Mouse (Mus musculus) lung, embryonic 14.5 days (tissue): ENCODE data around the gene Hmgcr. TPM values are rescaled to one million over a fixed set of nuclear protein-coding genes. Genes with fewer than 3 reads are reported as not detected.
"Not testable (repeated sequence)": the region's sequence is repeated elsewhere in the genome, so short reads cannot be mapped to it uniquely, and the experiment has no call there.

Source experiments
- ATAC-seq: fragments of 200-750 bp; cut with Nextera tagmentation; 2 replicates; pipeline ENCODE4 v1.8.0; 2017; ENCODE audit warnings: mild to moderate bottlenecking, moderate TSS enrichment, moderate library complexity; ENCODE audit not compliant: insufficient read depth
- DNase-seq: peaks from one replicate; pipeline ENCODE4 v3.0.0-alpha.2; 2015
- H3K27ac ChIP-seq: fragments of 300-500 bp; sonication (generic); 2 replicates; pipeline ENCODE4 v1.5.1; 2014; ENCODE audit warnings: low read depth, mild to moderate bottlenecking, moderate library complexity
- H3K27me3 ChIP-seq: fragments of 300-500 bp; sonication (generic); 2 replicates; pipeline ENCODE4 v1.6.1; 2014; ENCODE audit warnings: low read length, control low read depth; ENCODE audit not compliant: insufficient read depth
- H3K36me3 ChIP-seq: fragments of 300-500 bp; sonication (generic); 2 replicates; pipeline ENCODE4 v1.6.1; 2014; ENCODE audit warnings: control low read depth; ENCODE audit not compliant: insufficient read depth
- H3K4me1 ChIP-seq: fragments of 300-500 bp; sonication (generic); 2 replicates; pipeline ENCODE4 v1.6.1; 2014; ENCODE audit warnings: antibody characterized with exemption, control low read depth; ENCODE audit not compliant: insufficient read depth
- H3K4me2 ChIP-seq: fragments of 300-500 bp; sonication (generic); 2 replicates; pipeline ENCODE4 v1.6.1; 2014; ENCODE audit warnings: mild to moderate bottlenecking
- H3K4me3 ChIP-seq: fragments of 300-500 bp; sonication (generic); 2 replicates; pipeline ENCODE4 v1.5.1; 2014; ENCODE audit warnings: low read depth, low read length
- H3K9ac ChIP-seq: fragments of 300-500 bp; sonication (generic); 2 replicates; pipeline ENCODE4 v1.6.1; 2014
- H3K9me3 ChIP-seq: fragments of 300-500 bp; sonication (generic); 2 replicates; pipeline ENCODE4 v1.6.1; 2016; ENCODE audit warnings: low read depth, low read length, control low read depth
- CTCF ChIP-seq: IDR thresholded peaks from 2 replicates; pipeline ENCODE4 v1.5.1; 2016; ENCODE audit warnings: antibody characterized with exemption, low read depth
- whole genome bisulfite sequencing: fragments of 180-500 bp; shearing (Covaris S2); extraction: QIAGEN DNeasy Blood & Tissue Kit; methylation state at CpG from one replicate; pipeline ENCODE4 v1.1.7; 2014; 5-methylcytosine and 5-hydroxymethylcytosine counted together
- polyA plus RNA-seq: library from polyadenylated mRNA; unstranded; fragments of >200 nt; fragmentation: Nextera tagmentation; extraction: Ambion mirVana; gene quantifications from 2 replicates; pipeline ENCODE4 v1.2.1, GENCODE M21; 2014

Hmgcr gene
- polyA plus RNA-seq, 1 experiment from 2014 or later = 73.8 TPM

DNA sequence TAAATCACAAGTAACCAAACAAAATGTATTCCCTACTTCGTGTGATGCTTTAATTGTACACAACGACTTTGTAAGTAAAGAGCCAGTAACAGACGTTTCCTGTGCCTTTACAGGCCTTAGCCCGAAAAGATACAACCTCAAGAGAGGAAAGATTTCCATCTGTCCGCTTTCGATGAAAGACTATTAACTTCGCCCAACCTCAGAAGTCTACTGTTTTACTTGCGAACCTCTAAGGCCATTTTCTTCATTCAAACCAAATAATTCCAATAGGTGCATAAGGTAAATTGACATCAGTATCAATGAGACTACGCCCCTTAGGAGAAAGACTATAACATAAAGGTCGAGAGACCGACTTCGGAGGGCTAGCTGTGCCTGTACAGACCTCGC lies 724 bp downstream of the Hmgcr start:
- Histone ChIP-seq H3K36me3 (peaks cover 19% of the 10 kb centered on the region), H3K4me3 (peak overlapping the region; percentile 97), H3K4me1 (peaks cover 10% of the 10 kb centered on the region), H3K9ac (peak overlapping the region; percentile 95), H3K9me3 (no peaks in the 10 kb centered on the region), H3K27ac (peak overlapping the region; percentile 89), H3K27me3 (no peaks in the 10 kb centered on the region), H3K4me2 (peak overlapping the region; percentile 77)
- DNase-seq (peak; percentile 31), ATAC-seq (no peak)
- 3% methylated on average over 13 of the region's 13 CpGs for WGBS
- no peak for TF ChIP-seq CTCF

DNA sequence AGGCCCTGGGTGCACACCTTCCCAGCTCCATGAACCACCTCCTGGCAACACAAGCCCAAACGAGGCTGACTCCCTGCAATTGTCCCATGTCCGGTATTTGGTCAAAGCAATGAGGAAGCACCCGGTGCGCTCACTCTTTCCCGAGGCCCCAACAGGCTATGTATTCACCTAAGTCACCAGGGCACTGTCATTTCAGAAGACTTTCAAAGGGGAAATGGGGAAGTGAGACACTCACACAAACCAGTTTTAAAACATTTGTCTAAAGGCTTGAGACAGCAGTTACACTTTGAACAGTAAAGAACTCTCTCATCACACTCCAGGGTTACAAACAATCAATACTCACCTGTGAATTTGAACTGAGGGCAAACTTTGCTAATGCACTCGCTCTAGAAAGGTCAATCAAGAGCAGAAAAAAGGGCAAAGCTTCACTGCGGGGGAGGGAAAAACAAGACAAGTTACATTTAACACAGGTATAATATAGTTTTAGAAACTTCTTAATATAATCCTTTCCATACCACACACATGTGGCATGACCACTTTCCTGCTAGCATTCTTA lies 6.2 kb downstream of the Hmgcr start:
- H3K36me3 ChIP-seq = peaks cover 72% of the 10 kb centered on the region
- no peak overlapping the region for H3K4me3 ChIP-seq
- 91% methylated on average over 7 of the region's 7 CpGs for WGBS
- H3K9ac ChIP-seq = no peak overlapping the region
- H3K27me3 ChIP-seq = no peaks in the 10 kb centered on the region
- peaks cover 10% of the 10 kb centered on the region for H3K4me1 ChIP-seq
- TF ChIP-seq CTCF = no peak
- ATAC-seq = no peak
- no peak for DNase-seq
- no peak overlapping the region for H3K27ac ChIP-seq
- no peaks in the 10 kb centered on the region for H3K9me3 ChIP-seq
- no peak overlapping the region for H3K4me2 ChIP-seq

DNA sequence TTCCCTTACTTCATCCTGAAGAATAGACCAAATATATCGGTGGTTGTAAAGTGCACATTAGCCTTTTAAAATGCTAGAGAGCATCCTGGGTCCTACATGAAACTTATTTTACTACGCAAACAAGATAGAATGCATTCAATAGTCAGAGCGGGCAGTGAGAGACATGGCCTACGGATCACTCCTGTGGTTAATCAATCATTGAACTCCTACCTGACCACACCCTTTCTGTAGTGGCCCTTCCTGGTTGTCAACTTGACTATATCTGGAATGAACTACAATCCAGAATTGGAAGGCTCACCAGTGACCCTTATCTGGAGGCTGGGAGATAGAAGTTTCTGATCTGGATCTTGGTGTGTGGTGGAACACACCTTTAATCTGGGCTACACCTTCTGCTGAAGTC lies 7.6 kb downstream of the Hmgcr start:
- not testable (repeated sequence) for H3K9ac ChIP-seq, H3K27ac ChIP-seq, DNase-seq, H3K4me2 ChIP-seq, H3K27me3 ChIP-seq, H3K4me3 ChIP-seq, H3K9me3 ChIP-seq, H3K4me1 ChIP-seq, ATAC-seq
- 91% methylated on average over 4 of the region's 4 CpGs for WGBS
- H3K36me3 ChIP-seq = peaks cover 86% of the 10 kb centered on the region

DNA sequence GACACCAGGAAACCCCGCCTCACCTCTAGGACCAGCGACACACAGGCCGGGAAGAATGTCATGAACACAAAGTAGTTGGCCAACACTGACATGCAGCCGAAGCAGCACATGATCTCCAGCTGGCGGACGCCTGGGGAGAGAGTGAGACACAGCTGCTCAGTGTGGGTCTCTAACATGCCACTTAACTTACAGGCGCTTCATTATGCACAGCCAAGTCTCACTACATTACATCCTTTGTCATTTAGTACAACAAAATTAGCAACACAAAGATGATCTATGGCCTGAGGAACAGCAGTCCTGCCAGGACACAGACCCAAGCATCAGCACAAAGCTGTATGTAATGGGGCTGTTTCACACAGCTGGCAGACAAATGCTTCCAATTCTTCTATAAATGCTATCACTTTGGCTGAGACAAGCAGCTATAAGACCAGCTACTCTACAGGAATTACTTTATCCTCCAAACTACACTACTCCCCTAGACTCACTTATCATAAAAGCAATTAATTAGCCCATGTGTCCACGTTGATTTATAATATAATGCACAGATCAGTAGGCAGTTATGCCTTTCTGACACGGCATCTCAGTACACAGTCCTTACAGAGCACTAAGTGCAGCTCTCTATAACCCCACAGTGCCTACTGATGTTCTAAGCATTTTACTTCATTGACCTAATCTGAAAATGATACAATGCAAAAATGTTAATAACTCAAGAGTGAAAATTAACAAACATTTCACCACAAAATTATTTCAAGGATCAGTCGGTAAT lies 10.5 kb downstream of the Hmgcr start:
- DNase-seq (peak; percentile 62), ATAC-seq (peak; percentile 86)
- WGBS = 67% methylated on average over 10 of the region's 10 CpGs
- Histone ChIP-seq H3K27me3 (no peaks in the 10 kb centered on the region), H3K9ac (no peak overlapping the region), H3K36me3 (peaks cover 98% of the 10 kb centered on the region), H3K9me3 (no peaks in the 10 kb centered on the region), H3K4me3 (no peak overlapping the region), H3K27ac (no peak overlapping the region), H3K4me1 (no peaks in the 10 kb centered on the region), H3K4me2 (no peak overlapping the region)
- no peak for TF ChIP-seq CTCF

DNA sequence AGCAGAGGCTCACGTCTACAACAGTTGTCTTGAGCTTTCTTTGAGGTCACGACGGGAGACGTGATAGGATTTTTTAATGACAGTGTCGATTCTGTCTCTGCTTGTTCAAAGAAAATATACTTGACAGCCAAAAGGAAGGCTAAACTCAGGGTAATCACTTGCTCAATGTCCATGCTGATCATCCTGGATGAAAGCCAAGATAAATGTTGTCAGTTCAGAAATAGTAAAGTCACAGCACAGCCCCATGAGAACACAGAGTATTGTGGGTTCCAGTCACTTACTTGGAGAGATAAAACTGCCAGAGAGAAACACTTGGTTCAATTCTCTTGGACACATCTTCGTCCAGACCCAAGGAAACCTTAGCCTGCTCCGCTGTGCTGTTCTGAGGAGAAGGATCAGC lies 11.8 kb downstream of the Hmgcr start:
- no peaks in the 10 kb centered on the region for H3K4me1 ChIP-seq
- DNase-seq = no peak
- no peak for TF ChIP-seq CTCF
- H3K4me2 ChIP-seq = no peak overlapping the region
- H3K4me3 ChIP-seq = no peak overlapping the region
- no peak overlapping the region for H3K9ac ChIP-seq
- 84% methylated on average over 7 of the region's 7 CpGs for WGBS
- H3K36me3 ChIP-seq = peaks cover 98% of the 10 kb centered on the region
- no peak for ATAC-seq
- H3K27me3 ChIP-seq = no peaks in the 10 kb centered on the region
- no peaks in the 10 kb centered on the region for H3K9me3 ChIP-seq
- no peak overlapping the region for H3K27ac ChIP-seq

DNA sequence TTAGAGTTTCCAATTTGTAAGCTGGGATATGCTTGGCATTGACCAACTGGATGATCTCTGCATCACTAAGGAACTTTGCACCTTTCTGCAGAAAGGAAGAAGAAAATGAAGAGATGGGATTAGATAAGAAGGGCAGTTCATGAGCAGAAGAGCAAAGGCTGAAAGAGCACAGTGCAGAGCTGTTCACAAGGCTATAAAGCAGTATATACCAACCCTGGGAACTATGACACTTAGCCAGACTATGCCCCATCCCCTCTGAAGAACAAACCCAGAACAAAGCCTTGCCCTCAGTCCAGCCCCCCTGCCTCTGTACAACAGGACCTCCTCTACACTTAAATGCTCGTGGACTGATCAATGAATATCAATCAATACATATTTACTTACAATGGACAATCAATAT lies 14.1 kb downstream of the Hmgcr start:
- no peak for TF ChIP-seq CTCF
- Histone ChIP-seq H3K27me3 (no peaks in the 10 kb centered on the region), H3K9ac (no peak overlapping the region), H3K9me3 (no peaks in the 10 kb centered on the region), H3K4me3 (no peak overlapping the region), H3K4me2 (no peak overlapping the region), H3K36me3 (peaks cover 95% of the 10 kb centered on the region), H3K4me1 (no peaks in the 10 kb centered on the region), H3K27ac (no peak overlapping the region)
- no peak for DNase-seq
- ATAC-seq = no peak
- 81% methylated on average over 1 of the region's 1 CpGs for WGBS

DNA sequence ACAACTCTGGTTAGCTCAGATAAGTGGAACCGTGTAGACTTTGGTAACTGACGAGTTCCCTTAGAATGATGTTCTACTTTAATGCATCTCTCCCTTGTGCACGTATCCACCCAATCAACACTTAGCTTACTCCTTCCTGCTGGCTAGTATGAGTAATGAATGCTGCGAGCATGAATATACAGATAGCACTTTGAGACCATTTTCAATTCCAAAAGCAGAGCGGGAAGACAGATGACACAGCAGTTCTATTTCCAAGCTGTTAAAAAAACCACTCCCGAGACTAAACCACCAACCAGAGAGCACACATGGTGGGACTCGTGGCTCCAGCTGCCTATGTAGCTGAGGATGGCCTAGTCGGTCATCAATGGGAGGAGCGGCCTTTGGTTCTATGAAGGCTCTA lies 17.7 kb downstream of the Hmgcr start:
- Histone ChIP-seq H3K27me3 (no peaks in the 10 kb centered on the region), H3K9me3 (no peaks in the 10 kb centered on the region), H3K4me1 (no peaks in the 10 kb centered on the region), H3K4me2 (no peak overlapping the region), H3K4me3 (no peak overlapping the region), H3K36me3 (peaks cover 96% of the 10 kb centered on the region), H3K9ac (no peak overlapping the region), H3K27ac (no peak overlapping the region)
- 86% methylated on average over 9 of the region's 9 CpGs for WGBS
- ATAC-seq = no peak
- no peak for DNase-seq
- no peak for TF ChIP-seq CTCF
